Mouse (Mus musculus) forebrain, embryonic 12.5 days (tissue): ENCODE data around the gene Btbd9. TPM values are rescaled to one million over a fixed set of nuclear protein-coding genes. Genes with fewer than 3 reads are reported as not detected.
"Not testable (repeated sequence)": the region's sequence is repeated elsewhere in the genome, so short reads cannot be mapped to it uniquely, and the experiment has no call there.

Experiments used
- ATAC-seq: fragments of 200-750 bp; cut with Nextera tagmentation; 2 replicates; pipeline ENCODE4 v1.8.0; 2017; ENCODE audit warnings: moderate TSS enrichment; ENCODE audit not compliant: low FRiP score
- H3K27ac ChIP-seq: fragments of 300-500 bp; sonication (generic); 2 replicates; pipeline ENCODE4 v1.5.1; 2016; ENCODE audit warnings: mild to moderate bottlenecking
- H3K27me3 ChIP-seq: fragments of 300-500 bp; sonication (generic); 2 replicates; pipeline ENCODE4 v1.6.1; 2016; ENCODE audit warnings: mild to moderate bottlenecking
- H3K36me3 ChIP-seq: fragments of 300-500 bp; sonication (generic); replicated peaks from 2 replicates; pipeline ENCODE4 v1.6.1; 2016; ENCODE audit warnings: mild to moderate bottlenecking
- H3K4me1 ChIP-seq: fragments of 300-500 bp; sonication (generic); 2 replicates; pipeline ENCODE4 v1.6.1; 2016
- H3K4me2 ChIP-seq: fragments of 300-500 bp; sonication (generic); 2 replicates; pipeline ENCODE4 v1.6.1; 2016; ENCODE audit warnings: mild to moderate bottlenecking, moderate library complexity
- H3K4me3 ChIP-seq: fragments of 300-500 bp; sonication (generic); replicated peaks from 2 replicates; pipeline ENCODE4 v1.5.1; 2016; ENCODE audit warnings: mild to moderate bottlenecking
- H3K9ac ChIP-seq: fragments of 300-500 bp; sonication (generic); 2 replicates; pipeline ENCODE4 v1.6.1; 2016; ENCODE audit warnings: mild to moderate bottlenecking
- H3K9me3 ChIP-seq: fragments of 300-500 bp; sonication (generic); 2 replicates; pipeline ENCODE4 v1.6.1; 2016
- WGBS: fragments of 180-500 bp; shearing (Covaris S2); methylation state at CpG from one replicate; pipeline ENCODE4 v1.1.7; 2016; 5-methylcytosine and 5-hydroxymethylcytosine counted together
- polyA plus RNA-seq: library from polyadenylated mRNA; unstranded; fragments of >200 nt; fragmentation: Nextera tagmentation; extraction: Ambion mirVana; gene quantifications from 2 replicates; pipeline ENCODE4 v1.2.1, GENCODE M21; 2016

Gene Btbd9
- polyA plus RNA-seq, 1 experiment from 2014 or later: 85.9 TPM

DNA sequence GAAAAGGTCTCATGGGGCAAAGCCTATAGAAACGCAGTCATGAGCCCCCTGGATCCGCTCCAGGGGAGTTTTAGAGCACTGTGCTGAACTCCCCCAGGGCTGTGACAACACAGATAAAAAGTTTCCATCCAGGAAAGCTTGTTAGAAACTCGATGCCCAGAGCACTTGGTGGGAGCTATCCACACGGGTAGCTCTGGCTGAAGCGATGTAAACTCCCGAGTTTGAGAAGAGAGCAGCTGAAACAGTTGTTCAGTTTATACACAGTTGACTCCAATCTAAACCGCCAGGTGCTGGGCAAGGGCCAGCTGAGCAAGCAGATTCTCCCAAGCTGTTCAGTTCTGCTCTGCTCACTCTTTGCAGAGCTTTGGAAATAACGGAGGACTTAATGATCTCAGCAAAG is 37.2 kb downstream of the Btbd9 start:
- Histone ChIP-seq H3K9ac (no peak overlapping the region), H3K36me3 (no peaks in the 10 kb centered on the region), H3K27me3 (no peaks in the 10 kb centered on the region), H3K4me2 (no peak overlapping the region), H3K9me3 (no peaks in the 10 kb centered on the region), H3K4me1 (peaks cover 2% of the 10 kb centered on the region; the same call in 1 of the 2 replicates), H3K27ac (no peak overlapping the region), H3K4me3 (no peak overlapping the region)
- no peak for ATAC-seq
- WGBS: 72% methylated on average over 8 of the region's 8 CpGs

DNA sequence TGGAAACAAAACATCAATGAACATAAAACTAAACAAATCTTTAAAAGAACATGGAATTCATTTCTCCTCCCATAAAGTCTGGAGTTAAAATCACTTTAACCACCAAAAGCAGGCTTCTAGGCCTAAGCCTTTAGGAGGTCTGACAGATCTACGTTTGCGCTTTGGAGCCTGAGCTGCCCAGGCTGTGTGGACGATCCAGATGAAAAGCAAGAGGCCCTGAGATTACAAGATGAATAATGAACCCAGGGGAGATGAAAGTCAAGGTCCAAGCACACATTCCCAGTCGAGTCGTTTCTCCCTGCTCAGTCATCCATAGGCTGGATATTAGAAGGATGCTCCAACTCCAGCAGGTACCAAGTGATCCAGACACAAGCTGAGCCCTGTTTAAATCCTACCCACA is 39.6 kb downstream of the Btbd9 start:
- Histone ChIP-seq H3K4me3 (no peak overlapping the region), H3K9me3 (no peaks in the 10 kb centered on the region), H3K4me1 (peaks cover 2% of the 10 kb centered on the region; the same call in 1 of the 2 replicates), H3K9ac (no peak overlapping the region), H3K27ac (no peak overlapping the region), H3K27me3 (no peaks in the 10 kb centered on the region), H3K36me3 (no peaks in the 10 kb centered on the region), H3K4me2 (no peak overlapping the region)
- no peak for ATAC-seq
- 70% methylated on average over 5 of the region's 5 CpGs for WGBS

DNA sequence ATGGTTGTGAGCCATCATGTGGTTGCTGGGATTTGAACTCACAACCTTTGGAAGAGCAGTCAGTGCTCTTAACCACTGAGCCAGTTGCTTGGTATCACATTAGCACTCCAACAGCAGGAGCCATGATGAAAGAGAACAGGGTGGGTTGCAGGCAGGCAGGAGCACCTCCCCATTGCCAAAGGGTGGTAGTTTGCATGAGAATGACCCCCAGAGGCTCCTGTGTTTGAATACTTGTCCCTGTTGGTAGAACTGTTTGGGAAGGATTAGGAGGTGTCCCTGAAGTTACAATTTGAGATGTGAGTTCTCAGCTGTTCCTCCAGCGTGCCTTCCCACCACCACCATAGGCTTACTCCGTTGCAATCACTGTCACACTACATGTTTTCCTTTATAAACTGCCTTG is 43.2 kb downstream of the Btbd9 start:
- no peaks in the 10 kb centered on the region for H3K27me3 ChIP-seq
- H3K9me3 ChIP-seq: no peaks in the 10 kb centered on the region
- no peak for ATAC-seq
- H3K4me3 ChIP-seq: no peak overlapping the region
- H3K27ac ChIP-seq: no peak overlapping the region
- H3K36me3 ChIP-seq: no peaks in the 10 kb centered on the region; the same call in 1 of the 2 replicates
- H3K9ac ChIP-seq: no peak overlapping the region
- H3K4me1 ChIP-seq: peaks cover 8% of the 10 kb centered on the region
- 94% methylated on average over 2 of the region's 2 CpGs for WGBS
- H3K4me2 ChIP-seq: no peak overlapping the region

DNA sequence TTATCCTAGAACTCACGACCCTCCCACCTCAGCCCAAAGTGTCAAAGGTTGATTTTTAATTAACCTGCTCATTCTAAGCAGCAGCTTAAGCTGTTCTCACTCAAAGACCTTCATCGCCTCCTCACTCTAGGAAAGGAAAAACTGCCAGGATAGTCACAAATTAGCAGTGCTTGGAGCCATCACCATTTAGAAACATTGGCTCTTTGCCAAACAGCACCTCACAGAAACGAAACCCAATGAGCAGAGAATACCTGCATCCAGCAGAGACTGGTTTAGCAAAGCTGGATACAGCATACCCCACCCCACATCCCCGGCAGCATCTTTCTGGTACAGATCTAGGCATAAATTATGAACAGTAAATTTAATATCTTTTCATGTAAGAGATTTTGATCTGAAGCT is 45.7 kb downstream of the Btbd9 start:
- peaks cover 8% of the 10 kb centered on the region for H3K4me1 ChIP-seq
- peaks cover 7% of the 10 kb centered on the region for H3K36me3 ChIP-seq
- H3K9ac ChIP-seq: no peak overlapping the region
- H3K27ac ChIP-seq: no peak overlapping the region
- no peak overlapping the region for H3K4me2 ChIP-seq
- WGBS: 56% methylated on average over 4 of the region's 4 CpGs
- ATAC-seq: no peak
- no peak overlapping the region for H3K4me3 ChIP-seq
- no peaks in the 10 kb centered on the region for H3K27me3 ChIP-seq
- H3K9me3 ChIP-seq: no peaks in the 10 kb centered on the region

DNA sequence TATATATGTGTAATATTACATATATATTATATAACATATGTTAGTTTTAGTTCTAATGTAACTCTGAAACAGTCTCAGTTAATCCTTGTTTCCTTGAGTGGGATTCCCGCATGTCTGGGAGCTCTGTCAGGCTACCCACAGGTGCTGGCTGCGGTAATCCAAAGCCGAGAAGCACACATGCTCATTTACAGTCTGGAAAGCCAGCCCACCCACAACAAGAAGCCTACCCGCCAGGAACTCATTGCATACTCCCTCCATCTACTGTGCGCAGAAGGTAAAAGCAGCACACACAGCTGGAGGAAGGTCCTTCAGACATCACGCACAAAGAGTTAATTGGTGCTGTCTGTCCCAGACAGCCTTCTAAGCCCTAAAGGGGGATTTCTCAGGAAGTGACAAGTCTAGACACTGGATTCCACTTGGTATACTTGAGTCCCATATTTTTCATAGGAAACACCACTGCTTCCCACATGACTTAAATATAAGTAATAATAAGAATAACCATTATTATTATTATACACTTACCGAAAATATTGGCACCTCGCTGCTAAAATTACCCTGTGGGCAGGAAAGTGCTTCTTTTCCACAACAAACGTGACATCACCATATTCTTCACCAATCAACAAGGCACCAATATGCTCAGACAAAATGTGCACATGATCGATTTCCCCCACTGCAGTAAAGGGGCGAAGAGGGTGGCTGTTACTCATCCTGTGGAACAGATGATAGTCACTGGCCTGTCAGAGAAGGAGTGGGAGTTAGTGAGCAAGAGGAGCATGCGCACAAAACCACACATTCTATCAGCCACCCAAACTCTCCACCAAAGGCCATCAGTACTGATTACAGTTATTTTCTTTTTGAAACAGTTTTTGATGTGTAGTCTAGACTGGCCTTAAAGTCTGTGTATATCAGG is 46.4 kb downstream of the Btbd9 start:
- 79% methylated on average over 12 of the region's 12 CpGs for WGBS

DNA sequence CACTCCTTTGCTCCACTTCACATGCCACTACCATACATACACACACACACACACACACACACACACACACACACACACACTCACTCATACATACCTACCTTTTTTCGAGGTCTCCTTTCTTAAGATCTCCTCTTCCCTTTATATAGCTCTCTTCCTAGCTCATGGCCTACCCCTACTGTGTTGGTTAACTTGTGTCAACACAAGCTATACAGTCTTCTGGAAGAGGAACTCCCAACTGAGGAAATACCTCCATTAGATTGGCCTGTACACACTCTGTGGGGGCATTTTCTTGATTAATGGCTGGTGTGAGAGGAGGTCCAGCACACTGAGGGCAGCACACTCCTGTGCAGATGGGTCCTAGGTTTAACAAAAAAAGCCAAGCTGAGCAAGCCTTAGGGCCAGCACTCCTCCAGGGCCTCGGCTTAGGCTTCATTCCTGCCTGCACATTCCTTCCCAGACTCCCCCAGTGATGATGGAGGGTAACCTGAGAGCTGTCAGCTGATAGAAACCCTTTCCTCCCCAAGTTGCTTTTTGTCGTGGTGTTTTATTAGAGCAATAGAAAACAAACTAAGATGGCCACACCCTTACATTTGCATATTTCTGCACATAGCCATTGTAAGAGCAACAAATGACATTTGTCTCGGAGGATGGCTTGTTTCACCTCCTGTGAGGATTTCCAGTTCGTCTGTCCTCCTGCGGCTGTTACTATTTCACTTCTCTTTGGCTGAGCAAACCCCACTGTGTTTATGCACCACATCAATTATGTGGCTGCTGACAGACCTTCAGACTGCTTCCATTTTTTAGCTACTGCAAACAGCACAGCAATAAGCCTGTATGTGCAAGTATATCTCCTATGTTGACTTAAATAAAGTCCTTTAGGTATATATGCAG is 50.6 kb downstream of the Btbd9 start:
- Histone ChIP-seq H3K27ac (no peak overlapping the region), H3K9me3 (no peaks in the 10 kb centered on the region), H3K4me2 (no peak overlapping the region), H3K27me3 (no peaks in the 10 kb centered on the region), H3K36me3 (peaks cover 15% of the 10 kb centered on the region), H3K9ac (no peak overlapping the region), H3K4me3 (no peak overlapping the region), H3K4me1 (peaks cover 8% of the 10 kb centered on the region)
- no peak for ATAC-seq
- WGBS: 72% methylated on average over 6 of the region's 6 CpGs

More for the DNA sequence above, 46.4 kb downstream of the Btbd9 start:
- Histone ChIP-seq H3K27ac (no peak overlapping the region), H3K4me1 (peaks cover 8% of the 10 kb centered on the region), H3K9me3 (no peaks in the 10 kb centered on the region), H3K9ac (no peak overlapping the region), H3K4me3 (no peak overlapping the region), H3K4me2 (no peak overlapping the region), H3K36me3 (peaks cover 8% of the 10 kb centered on the region), H3K27me3 (no peaks in the 10 kb centered on the region)
- ATAC-seq: no peak

DNA sequence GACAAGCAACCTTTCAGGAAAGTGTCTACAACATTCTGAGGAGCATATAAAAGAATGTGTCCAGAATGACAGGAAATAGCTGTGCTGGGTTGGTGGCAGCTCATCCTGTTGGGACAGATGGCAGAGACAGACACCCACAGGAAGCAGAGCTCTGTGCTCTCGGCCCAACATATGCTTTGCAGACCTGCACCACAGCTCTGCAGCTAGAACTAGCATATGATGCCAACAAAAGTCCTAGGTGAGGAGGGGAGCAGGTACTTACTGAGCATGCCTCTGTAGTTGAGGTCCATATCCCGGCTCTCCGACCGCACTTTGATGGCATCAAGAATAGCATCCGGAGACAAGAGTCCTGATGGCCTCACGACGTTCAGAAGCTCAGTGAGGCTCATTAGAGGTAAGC is 51.8 kb downstream of the Btbd9 start:
- Histone ChIP-seq H3K9me3 (no peaks in the 10 kb centered on the region), H3K36me3 (peaks cover 15% of the 10 kb centered on the region), H3K4me2 (no peak overlapping the region), H3K27ac (no peak overlapping the region), H3K27me3 (no peaks in the 10 kb centered on the region), H3K4me1 (no peaks in the 10 kb centered on the region), H3K9ac (no peak overlapping the region), H3K4me3 (no peak overlapping the region)
- WGBS: 88% methylated on average over 7 of the region's 7 CpGs
- no peak for ATAC-seq

DNA sequence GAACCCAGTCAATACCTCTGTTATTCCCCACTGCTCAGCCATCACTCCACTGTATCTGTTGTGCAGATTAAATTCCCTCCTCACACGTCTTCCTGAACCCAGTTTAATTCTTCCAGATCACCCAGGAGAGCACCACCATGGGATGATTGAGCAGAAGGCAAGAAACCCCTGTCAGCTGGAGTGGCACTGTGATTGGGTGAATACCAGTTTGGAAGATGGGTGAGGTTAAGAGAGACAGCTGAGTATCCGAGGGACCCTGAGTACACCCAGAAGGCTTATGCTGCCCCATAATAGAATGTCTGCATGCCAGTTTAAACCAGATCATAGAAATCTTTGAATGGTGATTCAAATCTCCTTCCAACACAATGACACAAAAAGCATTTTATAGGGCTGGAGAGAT is 52.5 kb downstream of the Btbd9 start:
- Histone ChIP-seq H3K9ac (no peak overlapping the region), H3K36me3 (peaks cover 15% of the 10 kb centered on the region), H3K4me1 (no peaks in the 10 kb centered on the region), H3K4me3 (no peak overlapping the region), H3K4me2 (no peak overlapping the region), H3K27me3 (no peaks in the 10 kb centered on the region), H3K9me3 (no peaks in the 10 kb centered on the region), H3K27ac (no peak overlapping the region)
- WGBS: 81% methylated on average over 2 of the region's 2 CpGs
- no peak for ATAC-seq

DNA sequence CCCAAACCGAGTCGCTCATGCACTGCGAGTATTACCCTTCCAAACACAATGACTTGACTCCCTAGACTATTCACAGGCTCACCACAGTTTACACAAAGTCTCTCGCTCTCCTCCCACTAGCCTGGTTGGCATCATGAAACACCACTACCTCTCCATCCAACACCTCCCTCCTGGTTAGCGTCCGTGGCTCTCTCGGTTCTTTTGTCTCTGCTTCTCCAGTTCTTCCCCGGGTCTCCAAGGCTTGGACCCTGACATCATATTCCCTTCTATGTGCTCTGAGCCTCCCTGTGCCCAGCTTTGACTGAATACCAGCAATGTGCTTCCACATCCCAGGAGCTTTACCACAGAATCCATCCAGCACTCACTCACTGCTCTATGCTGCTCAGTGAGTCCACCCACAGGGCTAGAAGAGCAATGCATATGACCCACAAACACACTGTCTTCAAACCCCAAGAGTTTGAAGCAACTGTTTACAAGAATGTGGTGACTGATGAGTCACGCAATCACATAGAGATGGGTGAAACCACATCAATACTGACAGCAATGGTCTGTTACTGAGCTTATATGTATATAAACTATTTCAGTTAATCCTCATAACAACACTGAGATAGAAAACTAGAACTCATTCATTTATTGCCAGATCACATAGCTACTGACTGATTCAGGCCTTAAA is 53.7 kb downstream of the Btbd9 start:
- Histone ChIP-seq H3K4me3 (no peak overlapping the region), H3K9me3 (no peaks in the 10 kb centered on the region), H3K9ac (no peak overlapping the region), H3K27ac (no peak overlapping the region), H3K27me3 (no peaks in the 10 kb centered on the region), H3K4me1 (no peaks in the 10 kb centered on the region), H3K4me2 (no peak overlapping the region), H3K36me3 (peaks cover 15% of the 10 kb centered on the region)
- WGBS: 93% methylated on average over 9 of the region's 9 CpGs
- no peak for ATAC-seq

DNA sequence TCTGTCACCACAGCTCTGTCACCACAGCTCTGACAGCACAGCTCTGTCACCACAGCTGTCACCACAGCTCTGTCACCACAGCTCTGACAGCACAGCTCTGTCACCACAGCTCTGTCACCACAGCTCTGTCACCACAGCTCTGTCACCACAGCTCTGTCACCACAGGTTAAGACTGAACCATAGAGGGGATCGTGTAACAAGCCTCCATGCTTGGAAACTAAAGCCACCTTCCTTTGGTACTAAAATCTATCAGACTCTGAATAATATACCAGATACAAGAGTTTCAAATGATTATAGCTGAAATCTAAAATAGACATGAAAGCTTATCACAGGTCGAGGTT is 57.1 kb downstream of the Btbd9 start:
- not testable (repeated sequence) for H3K4me1 ChIP-seq, H3K27me3 ChIP-seq, ATAC-seq, H3K27ac ChIP-seq, H3K4me3 ChIP-seq, H3K9me3 ChIP-seq, H3K9ac ChIP-seq, H3K4me2 ChIP-seq
- H3K36me3 ChIP-seq: peaks cover 15% of the 10 kb centered on the region
- 82% methylated on average over 2 of the region's 2 CpGs for WGBS

DNA sequence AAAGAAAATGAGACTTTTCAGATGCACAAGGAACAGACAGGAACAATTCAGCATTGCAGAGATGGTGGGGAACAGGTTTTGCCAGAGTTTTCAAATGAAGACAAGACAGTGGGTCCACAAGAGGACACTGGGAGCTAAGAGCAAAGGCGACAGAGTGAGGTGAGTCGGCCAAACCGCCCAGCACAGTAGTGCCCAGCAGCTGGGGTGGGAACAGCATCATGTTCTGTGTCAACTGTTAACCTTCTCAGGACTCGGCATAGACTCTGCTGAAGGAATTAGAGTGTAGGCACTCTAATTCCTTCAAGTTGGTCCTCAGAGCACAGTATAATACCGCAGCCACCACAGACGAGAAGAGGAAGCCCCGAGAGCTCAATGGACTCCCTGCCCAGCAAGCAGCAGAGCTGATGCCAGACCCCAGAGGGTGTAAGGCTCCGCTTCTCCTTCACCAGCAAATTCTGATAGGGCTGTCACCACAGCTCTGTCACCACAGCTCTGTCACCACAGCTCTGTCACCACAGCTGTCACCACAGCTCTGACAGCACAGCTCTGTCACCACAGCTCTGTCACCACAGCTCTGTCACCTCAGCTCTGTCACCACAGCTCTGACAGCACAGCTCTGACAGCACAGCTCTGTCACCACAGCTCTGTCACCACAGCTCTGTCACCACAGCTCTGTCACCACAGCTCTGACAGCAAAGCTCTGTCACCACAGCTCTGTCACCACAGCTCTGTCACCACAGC is 57.7 kb downstream of the Btbd9 start:
- H3K27ac ChIP-seq: no peak overlapping the region
- no peak for ATAC-seq
- H3K4me2 ChIP-seq: no peak overlapping the region
- no peaks in the 10 kb centered on the region for H3K9me3 ChIP-seq
- H3K9ac ChIP-seq: no peak overlapping the region
- no peaks in the 10 kb centered on the region for H3K4me1 ChIP-seq
- H3K36me3 ChIP-seq: peaks cover 15% of the 10 kb centered on the region
- H3K4me3 ChIP-seq: no peak overlapping the region
- 83% methylated on average over 8 of the region's 8 CpGs for WGBS
- H3K27me3 ChIP-seq: no peaks in the 10 kb centered on the region
